Mouse (Mus musculus) thymus, postnatal 25 days (tissue): ENCODE data around the gene Atp6v1b1.

Experiments
- DNase-seq: peaks from one replicate; pipeline ENCODE4 v3.0.0; 2022

The Atp6v1b1 gene

DNA sequence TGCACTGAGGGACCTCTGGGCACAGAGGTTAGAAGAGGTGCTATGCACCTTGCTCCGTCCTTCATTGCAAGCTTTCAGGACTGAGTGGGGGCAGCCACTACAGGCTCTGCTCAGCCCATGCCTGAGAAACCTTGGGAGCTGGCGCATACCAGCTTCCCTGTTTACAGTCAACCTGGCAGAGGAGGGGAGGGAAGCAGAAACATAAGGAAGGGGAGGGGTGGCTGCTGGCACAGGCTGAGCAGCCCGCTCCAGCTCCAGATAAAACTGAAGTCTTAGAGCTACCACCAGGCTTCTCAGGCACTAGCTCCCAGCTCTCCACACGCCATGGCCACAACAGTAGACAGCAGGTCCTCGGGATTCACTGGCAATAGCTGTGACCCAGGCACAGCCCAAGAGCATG is at the start of gene Atp6v1b1:
Atp6v1b1 (plus strand) TSS at position 230 of the 400 bp plus-strand sequence.
- no peak for DNase-seq

DNA sequence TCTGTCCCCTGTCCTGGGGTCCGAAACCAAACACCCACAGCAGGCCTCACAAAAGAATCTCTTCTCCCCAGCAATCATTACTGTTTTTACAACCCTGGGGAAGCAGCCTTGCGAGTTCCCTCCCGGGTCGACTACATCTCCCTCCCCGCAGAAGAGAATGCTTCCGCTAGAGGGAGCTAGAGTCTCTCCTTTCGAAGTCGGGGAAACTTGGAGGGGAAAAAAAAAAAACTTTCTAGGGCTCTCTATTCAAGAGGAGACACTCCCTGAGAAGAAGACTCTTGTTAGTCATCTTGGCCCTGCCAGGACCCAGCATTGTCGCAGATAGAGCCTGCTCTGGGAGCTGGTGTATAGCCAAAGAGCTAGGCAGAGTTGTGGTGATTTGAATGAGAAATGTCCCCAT is 49.0 kb upstream of the Atp6v1b1 start:
- peak; percentile 47 for DNase-seq

DNA sequence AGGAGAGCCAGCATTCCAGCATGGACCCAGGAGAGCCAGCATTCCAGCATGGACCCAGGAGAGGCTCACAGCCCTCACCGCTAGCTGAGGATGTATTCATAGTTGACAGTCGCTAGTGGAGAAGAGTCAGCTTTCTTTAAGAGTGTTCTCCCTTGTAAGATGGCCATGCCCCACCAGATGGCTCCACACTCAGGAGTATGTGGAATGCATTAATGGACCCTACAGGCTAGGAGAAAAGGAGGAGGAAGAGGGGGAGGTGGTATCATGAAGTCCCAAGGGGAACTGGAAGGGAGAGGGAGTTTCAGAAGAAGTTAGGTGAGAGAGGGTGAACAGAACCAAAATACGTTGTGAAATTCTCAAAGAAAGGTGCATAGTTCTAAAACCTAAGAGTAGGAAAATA is 47.1 kb upstream of the Atp6v1b1 start:
- DNase-seq, result no peak

DNA sequence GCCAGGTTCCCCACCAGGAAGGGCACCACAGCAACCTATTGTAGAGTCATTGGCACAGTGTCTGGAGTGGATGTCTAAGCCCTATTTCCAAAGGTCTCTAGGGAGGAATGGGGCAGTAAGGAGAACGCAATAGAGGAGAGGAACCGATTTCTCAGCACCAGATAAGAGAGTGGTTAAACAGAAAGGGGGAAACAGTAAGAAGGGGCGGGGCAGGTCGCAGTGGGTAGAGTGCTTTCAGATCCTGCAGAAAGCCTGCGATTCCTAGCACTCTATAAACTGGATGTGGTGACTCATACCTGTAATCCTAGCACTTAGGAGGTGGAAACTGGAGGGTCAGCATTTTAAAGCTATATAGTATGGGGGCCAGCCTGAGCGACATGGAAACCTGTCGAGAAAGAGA is 46.1 kb upstream of the Atp6v1b1 start:
- no peak for DNase-seq

DNA sequence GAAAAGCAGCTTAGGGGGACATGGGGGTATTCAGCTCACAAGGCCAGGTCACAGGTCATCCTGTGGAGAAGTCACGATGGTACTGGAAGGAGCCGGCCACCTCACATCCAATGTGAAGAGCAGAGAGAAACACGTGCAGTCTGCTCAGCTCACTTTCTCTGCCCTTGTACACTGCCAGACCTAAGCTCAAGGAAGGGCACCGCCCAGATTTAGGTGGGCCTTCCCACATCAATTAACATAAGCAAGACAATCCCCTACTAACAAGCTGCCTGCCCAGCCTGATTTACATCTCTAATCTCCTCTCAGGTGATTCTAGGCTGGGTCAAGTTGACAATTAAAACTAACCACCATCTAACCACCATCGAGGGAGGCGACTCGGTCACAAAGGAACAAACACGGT is 44.9 kb upstream of the Atp6v1b1 start:
- DNase-seq, result no peak

DNA sequence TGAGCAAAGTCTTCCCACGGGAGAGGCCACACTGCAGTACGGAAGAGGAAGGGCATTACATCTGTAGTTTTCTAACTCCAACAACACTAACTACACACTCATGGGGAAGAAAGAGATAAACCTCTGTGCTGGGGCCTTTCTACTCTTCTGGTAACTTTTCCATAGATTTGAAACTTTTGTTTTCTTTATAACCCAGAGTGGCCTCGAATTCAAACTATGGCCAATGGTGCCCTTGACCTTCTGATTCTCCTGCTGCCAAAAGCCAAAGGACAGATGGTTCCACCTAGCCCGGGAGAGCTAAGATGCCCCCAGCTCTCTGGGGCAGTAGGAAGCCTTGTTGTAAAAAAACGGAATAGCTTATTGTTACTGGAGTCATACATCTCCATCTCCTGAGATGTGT is 42.8 kb upstream of the Atp6v1b1 start:
- no peak for DNase-seq

DNA sequence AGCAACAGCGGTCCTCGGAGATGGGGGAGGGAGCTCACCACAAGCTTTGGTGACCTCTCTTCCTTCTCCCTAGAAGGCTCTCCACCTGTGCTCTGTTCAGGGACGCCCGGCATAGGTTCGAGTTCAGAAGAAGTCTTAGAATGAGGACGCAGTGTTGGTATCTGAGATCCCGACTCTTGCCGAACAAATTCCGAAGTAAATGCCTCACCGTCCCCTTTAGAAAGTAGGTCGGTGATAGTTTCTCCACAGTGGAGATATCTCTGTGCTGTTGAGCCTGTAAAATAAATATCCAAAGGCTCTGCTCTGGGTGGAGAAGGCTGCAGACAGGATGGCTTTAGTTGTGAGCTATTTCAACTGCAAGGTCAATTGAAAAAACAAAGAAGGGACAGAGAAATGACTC is 41.8 kb upstream of the Atp6v1b1 start:
- no peak for DNase-seq

DNA sequence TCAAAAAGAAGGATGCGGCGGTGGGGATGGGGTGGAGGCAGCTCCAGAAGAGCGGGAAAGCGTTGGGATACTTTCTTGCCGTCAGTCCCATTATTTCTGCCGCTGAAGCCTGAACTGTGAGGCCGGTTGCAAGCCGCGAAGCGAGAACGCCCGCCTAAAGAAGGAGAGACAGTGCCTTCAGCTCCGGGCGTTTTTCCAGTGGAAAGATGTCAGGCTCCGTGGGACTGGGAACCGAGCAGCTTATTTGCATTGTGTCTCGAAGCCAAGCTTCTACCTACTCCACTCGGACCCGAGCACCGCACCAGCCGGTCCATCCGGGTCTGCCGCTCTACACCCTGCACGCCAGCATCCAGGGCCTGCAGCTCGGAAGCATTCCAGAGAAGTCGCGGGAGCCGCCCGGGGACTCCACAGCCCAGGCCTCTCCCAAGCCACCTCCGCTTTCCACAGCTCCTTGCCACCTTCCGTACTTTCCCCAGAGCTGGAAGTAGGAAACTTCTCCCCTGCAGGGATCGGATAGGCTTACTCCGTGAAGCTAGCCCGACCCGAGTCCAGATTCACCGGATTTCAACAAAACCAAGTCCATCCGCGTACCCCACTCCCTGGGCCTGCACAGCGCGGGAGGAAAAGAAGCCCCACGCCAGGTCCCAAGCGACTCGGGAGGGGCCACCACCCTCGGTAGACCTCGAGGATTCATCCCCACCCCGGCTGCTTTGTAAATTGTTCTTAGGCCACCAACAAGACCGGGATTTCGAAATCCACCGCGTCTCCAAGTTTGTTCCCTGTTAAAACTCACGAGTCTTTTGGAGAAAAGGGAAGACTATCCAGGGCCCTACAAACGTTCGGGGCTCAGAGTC is 40.4 kb upstream of the Atp6v1b1 start:
- DNase-seq, result no peak

DNA sequence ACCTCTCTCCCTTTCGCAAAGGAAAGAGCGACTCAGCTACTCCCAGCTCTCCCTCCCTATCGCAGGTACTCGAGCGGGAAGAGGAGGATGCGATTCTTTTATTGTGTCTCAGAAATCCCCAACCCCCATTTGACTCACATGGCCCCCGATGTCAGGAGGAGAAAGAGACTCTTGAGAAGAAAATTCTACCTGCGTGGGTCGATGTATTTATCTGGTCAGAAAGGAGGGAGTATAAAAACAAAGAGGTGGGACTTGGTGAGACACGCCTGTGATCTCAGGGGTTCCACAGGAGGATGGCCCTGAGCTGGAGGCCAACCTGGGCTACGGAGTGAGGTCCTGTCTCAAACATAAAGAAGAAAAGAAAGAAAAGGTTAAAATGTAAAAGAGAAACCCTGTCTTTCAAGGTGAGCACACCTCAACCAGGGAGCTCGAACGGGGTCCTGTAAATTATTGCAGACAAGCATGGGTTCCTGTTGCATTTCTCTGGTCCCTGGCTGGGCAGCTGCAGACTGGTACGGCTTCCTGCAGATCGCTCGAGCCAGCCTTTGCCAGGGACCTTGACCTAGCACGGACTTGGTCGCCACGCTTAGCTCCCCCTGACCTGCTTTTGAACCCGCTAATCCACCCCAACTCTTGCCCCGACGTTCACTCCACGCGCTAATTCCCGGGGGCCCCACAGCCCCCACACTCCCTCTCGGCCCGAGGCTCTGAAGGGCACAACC is 39.6 kb upstream of the Atp6v1b1 start:
- no peak for DNase-seq

DNA sequence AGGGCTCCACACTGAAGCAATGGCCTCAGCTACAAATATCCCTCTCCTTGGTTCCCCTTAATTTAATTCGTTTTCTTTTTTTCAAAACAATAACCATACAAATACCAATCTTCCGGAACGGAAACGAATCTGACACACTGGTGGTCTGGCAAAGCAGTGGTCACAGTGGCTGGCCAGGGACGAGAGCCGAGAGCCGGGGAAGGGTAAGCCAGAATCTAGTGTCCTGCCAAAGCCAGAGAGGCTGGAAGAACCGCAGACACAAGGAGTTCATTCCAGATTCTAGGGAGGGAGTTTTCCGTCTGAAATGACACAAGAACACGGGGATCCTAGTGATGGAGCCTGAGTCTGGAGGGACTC is 39.1 kb upstream of the Atp6v1b1 start:
- no peak for DNase-seq

DNA sequence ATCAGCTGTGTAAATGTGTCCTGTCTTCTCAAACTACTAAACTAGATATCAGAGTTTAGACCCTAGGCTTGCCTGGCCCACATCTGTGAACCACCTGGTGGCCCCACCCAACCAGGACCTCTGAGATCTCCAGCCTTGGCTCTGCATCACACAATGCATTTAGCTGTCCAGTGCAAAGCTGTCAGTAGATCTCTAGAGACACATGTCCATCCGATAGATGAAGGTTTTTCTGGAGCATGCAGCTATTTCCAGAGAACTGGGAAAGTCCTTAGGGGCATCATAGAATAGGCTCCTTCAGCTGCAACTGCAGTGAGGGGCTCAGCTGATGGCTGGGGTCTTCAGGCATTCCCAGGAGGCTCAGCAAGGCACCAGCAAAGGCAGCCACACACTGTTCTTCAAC is 38.5 kb upstream of the Atp6v1b1 start:
- no peak for DNase-seq

DNA sequence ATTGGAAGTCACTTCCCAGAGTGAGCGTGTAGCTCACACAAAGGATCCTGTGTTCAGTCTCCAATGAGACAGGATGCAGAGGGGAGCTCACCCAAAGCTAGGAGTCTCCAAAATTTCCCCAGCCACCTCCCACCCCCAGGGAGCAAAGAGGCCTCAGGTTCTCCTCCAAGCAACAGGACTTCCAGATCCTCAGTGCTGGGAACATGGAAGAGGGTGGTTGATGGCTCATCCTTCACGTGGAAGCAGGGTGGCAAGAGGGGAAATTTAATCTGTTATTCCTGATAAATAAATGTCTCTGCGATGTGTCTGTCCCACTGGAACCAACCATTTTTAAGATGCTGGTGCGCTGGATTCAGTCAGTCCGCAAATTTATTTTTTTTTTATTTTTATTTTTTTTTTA is 38.1 kb upstream of the Atp6v1b1 start:
- DNase-seq, result no peak

DNA sequence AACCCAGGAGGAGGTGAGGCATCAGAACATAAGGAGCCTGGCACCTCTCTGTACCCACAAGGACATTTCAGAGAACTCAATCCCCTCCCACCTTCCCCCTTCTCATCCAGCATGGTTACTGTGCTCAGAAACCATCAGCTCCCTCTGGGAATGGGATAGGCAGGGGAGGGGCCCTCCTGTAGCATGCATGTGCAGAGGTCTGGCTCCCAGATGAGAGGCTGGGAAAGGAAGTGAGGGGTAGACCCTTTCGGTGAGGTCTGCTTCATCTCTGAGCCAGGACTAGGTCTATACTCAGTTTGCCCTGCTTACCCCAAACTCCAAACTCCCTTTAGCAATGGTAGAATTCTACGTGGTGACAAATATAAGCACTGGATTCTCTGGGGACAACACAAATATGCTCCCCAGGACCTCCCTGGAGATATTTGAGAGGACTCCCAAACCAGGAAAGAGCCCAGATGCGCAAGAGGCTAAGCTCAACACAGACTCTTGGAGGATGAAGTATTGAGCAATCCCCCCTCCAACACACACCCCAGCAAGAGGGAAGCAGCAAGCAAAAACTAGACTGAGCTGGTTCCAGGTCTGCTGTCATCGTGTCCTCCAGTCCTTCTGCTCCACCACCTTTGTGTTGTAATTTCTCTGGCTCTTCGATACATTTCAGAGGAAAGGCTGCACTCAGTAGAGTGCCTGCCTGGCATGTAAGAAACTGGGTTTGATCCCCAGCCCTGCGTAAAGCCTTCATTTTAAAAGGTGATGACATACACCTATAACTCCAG is 34.9 kb upstream of the Atp6v1b1 start:
- DNase-seq, result no peak

DNA sequence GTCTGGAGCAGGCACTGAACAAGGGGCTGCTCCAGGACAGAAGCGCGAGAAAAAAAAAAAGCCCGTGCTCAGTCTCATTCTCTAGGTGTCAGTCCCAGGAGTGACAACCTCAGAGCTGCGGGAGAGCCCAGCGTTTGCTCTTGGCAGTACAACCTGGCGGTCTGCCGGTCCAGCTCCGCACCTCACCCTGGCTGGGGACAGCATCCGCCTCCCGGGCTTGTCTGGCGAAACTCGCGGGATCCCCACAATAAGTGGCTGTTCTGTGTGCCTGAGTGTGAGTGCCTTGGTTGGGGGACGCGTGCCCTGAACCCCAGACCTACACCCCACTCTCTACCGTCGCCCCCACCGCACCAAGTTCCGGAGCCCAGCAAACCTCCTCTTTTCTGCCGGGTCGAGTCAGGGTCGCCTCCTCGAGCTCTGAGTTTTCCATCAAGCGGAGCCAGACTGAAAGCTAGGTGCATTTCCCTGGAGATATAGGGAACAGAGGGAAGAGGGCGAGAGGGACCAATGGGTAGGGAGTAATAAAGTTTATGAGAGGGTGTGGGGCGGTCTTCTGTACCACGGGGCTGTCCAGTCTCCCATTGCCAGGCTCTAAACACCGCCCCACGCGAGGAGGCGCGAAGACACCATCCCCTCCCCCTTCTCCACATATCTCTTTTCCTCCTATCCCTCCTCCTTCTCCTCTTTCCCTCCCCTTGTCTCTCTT is 32.3 kb upstream of the Atp6v1b1 start:
- no peak for DNase-seq

DNA sequence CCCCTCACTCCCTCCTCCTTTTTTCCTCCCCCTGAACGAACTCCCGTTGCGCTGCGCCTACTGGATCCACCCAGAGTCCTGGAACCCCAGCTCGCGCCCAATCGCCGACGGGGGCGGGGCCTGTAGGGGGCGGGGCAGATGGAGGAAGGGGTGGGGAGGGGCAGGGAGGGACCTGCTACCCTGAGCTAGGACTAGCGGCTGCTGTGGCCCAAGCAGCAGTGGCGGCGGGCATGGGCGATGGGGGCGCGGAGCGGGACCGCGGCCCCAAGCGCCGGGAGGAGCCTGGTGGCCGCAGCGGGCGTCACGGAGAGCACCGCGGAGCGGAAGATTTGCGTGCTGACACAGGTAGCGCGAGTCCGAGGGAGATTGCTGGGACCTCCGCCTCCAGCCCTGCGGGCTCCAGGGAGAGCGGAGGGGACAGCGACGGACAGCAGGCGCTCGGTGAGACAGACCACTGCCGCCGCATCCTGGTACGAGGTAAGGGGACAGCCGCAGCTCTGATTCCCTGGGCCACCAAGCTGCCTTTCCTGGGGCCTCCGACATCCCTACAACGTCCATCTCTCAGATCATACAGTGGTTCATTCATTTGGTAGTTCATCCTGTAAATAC is 31.6 kb upstream of the Atp6v1b1 start, which contains the start of gene Vax2:
Vax2 (plus strand) TSS at position 198 of the 609 bp plus-strand sequence.
- DNase-seq, result peak; percentile 61

DNA sequence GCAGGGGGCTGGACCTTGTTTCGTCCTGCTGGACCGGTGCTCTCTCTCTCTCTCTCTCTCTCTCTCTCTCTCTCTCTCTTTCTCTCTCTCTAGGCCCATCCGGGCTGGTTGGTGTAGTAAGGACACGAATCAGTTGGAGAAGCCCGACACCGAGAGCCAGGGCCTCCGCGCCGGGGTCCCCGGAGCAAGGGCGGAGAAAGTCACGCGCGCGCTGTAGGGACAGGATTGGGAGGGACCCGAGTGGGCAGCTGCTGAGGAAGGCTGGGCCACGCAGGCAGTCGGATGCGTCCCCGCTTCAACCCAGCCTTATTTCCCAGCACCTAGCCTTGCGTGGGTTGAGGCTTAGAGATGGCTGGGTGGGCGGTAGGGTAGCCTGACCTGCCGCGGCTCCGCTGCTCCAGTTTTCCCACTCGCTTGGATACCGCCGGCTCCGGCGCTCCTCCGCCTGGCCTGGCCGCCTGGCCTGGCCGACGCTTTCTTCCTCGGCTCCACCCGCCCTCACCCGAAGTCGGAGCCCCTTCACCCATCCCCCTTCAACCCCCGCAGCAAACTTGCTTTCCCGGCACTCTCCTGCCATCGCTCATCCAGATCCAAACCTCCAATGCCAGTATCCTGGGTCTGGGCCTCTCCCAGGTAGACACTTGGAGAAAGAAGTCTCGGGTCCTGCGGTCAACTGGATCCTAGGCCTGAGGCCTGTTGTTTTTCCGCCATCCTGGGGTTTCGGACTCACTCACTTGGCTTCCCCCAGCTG is 30.9 kb upstream of the Atp6v1b1 start:
- no peak for DNase-seq

DNA sequence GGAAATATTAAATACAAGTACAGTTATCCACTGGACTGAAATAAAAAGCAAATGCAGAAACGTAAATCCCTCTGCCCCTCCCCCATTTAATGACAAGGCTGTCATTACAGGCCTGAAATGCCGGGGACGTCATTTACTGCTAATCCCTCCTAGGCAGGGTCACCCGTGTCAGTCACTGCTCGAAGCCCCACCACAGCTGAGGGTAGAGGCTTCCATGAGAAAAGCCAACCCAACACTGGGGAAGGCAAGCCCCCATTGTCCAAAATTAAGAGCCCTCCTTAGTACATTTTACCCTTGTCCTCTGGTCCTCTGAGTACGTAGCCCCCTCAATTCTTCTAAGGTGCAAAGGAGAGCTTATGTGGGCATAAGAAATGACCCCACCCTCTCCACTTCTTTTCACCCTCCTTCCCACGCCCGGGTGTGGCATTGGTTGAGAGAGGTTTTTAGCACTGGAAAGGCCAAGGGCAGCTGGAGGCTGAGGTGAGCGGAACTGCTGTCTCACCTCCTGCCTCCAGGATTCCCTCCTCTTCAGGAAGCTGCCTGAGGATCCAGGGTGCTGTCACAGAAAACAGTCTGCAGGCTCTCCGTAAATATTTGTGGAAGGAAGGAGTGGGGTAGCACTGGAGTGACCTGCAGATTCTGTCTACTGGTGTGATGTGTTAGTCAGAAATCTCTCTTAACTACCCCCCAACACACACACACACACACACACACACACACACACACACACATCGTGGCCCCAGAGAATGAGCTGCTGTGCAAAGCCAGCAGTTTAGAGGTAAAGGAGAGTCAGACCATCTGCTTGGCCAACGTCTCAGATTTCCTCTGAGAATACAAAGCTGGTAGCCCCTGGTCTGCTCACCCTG is 29.3 kb upstream of the Atp6v1b1 start:
- DNase-seq, result no peak

DNA sequence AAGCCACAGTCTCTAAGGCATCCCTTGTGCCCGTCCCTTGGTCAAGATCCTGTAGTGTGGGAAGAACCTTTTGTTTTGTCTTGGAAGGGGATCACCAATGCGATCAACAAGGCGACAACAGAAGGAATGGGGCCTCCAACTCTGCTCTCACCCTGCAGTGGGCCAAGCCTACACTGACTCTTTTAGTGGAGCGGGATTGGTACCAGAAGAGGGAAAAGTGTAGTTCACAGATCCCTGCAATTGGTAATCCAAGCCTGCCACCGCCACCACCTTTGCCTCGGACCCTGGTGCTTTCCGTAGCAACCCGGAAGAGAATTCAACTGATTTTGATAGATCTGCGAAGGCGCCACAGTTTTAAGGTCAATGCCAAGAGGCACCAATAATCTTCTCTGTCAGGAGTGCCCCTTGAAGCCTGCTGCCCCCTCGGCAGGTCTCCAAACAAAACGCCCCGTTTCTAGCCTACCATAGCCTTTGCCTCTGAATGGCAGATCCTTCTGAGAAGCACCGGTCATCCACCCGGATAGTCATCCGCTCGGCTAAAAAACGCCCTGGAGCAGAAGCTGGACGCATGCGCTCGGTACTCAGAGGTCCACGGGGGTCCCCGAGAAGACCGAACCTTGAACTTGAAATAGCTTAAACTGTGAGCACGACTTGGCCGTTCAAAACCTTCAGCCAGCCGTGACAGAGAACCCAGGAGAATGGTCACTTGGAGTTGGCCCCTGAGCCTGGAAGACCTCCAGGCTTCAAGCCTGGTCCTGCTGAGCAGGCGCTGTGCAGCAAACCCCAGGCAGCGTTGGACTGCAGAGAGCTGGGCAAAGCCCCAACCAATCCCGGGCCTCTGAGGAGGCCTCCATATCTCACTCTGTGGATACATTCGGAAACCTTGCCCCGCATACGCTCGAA is 28.3 kb upstream of the Atp6v1b1 start:
- DNase-seq, result no peak

DNA sequence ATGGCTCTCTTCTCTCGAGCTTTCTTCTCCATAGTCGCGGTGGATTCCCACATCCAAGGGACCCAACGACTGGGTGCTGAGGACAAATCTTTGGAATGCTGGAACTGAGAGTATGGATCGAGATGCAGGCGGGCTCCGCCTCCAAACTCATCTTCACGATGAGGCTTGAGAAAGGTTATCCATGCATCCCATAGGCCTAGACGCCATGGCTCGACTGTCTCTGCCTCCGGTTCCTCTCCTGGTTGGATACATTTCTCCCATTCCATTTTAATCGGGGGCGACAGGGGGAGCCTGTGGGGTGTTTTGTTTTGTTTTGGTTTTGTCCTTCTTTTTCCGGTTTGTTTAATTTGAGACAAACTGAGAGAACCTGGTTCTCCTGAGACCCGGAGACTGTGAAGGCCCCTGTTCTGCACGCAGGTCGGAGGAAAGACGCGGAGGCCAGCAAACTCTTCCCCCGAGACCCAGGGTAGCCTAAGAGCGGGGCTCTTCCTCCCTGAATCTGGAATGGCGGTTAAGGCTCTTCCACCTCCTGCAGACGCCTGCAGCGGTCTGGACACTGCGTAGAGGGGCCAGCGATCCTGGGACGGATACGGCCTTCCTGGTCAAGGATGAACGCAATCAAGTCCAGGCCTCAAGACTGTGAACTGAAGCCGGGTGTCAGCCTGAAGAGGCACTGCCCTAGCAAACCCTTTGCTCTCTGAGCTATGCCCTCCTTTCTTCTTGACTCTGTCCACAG is 27.2 kb upstream of the Atp6v1b1 start:
- DNase-seq, result no peak
